Mouse (Mus musculus) liver, postnatal 0 days (tissue): ENCODE data around the gene Fundc2. TPM values are rescaled to one million over a fixed set of nuclear protein-coding genes. Genes with fewer than 3 reads are reported as not detected.
A peak's percentile ranks its signal among the peaks of the same experiment; 100 is the strongest.

Source experiments
- ATAC-seq: fragments of 200-750 bp; cut with Nextera tagmentation; 2 replicates; pipeline ENCODE4 v1.8.0; 2017; ENCODE audit warnings: mild to moderate bottlenecking, moderate library complexity
- DNase-seq: peaks from one replicate; pipeline ENCODE4 v3.0.0-alpha.2; 2016
- H3K27ac ChIP-seq: fragments of 300-500 bp; sonication (generic); 2 replicates; pipeline ENCODE4 v1.5.1; 2014; ENCODE audit warnings: antibody characterized with exemption, moderate library complexity, mild to moderate bottlenecking, low read depth
- H3K27me3 ChIP-seq: fragments of 300-500 bp; sonication (generic); 2 replicates; pipeline ENCODE4 v1.6.1; 2014; ENCODE audit warnings: low read length, control low read depth, mixed read lengths; ENCODE audit not compliant: insufficient read depth
- H3K36me3 ChIP-seq: fragments of 300-500 bp; sonication (generic); replicated peaks from 2 replicates; pipeline ENCODE4 v1.6.1; 2014; ENCODE audit warnings: mild to moderate bottlenecking, control low read depth, low read length, moderate library complexity, mixed read lengths; ENCODE audit not compliant: insufficient read depth
- H3K4me1 ChIP-seq: fragments of 300-500 bp; sonication (generic); 2 replicates; pipeline ENCODE4 v1.6.1; 2014; ENCODE audit warnings: antibody characterized with exemption, mild to moderate bottlenecking, control low read depth; ENCODE audit not compliant: insufficient read depth
- H3K4me2 ChIP-seq: fragments of 300-500 bp; sonication (generic); 2 replicates; pipeline ENCODE4 v1.6.1; 2014; ENCODE audit warnings: low read depth, mild to moderate bottlenecking, low read length, moderate library complexity, mixed read lengths
- H3K4me3 ChIP-seq: fragments of 300-500 bp; sonication (generic); 2 replicates; pipeline ENCODE4 v1.5.1; 2014; ENCODE audit warnings: low read depth, low read length
- H3K9ac ChIP-seq: fragments of 300-500 bp; sonication (generic); replicated peaks from 2 replicates; pipeline ENCODE4 v1.6.1; 2014; ENCODE audit warnings: mild to moderate bottlenecking, moderate library complexity
- H3K9me3 ChIP-seq: fragments of 300-500 bp; sonication (generic); 2 replicates; pipeline ENCODE4 v1.6.1; 2016; ENCODE audit warnings: mild to moderate bottlenecking, control low read depth, low read length, mixed read lengths
- CTCF ChIP-seq: sonication (generic); IDR thresholded peaks from 2 replicates; pipeline ENCODE4 v1.5.1; 2016; ENCODE audit warnings: antibody characterized with exemption, low read depth
- EP300 ChIP-seq: IDR thresholded peaks from 2 replicates; pipeline ENCODE4 v1.6.1; 2016; ENCODE audit warnings: antibody characterized with exemption, low read depth, mild to moderate bottlenecking
- WGBS: fragments of 180-500 bp; shearing (Covaris S2); extraction: QIAGEN DNeasy Blood & Tissue Kit; methylation state at CpG from one replicate; pipeline ENCODE4 v1.1.7; 2014; ENCODE audit not compliant: insufficient replicate concordance; 5-methylcytosine and 5-hydroxymethylcytosine counted together
- polyA plus RNA-seq: library from polyadenylated mRNA; unstranded; fragments of >200 nt; fragmentation: Nextera tagmentation; extraction: Ambion mirVana; gene quantifications from 2 replicates; pipeline ENCODE4 v1.2.1, GENCODE M21; 2015

The Fundc2 gene
- 25.8 and 26.4 TPM in 2 replicates for polyA plus RNA-seq

DNA sequence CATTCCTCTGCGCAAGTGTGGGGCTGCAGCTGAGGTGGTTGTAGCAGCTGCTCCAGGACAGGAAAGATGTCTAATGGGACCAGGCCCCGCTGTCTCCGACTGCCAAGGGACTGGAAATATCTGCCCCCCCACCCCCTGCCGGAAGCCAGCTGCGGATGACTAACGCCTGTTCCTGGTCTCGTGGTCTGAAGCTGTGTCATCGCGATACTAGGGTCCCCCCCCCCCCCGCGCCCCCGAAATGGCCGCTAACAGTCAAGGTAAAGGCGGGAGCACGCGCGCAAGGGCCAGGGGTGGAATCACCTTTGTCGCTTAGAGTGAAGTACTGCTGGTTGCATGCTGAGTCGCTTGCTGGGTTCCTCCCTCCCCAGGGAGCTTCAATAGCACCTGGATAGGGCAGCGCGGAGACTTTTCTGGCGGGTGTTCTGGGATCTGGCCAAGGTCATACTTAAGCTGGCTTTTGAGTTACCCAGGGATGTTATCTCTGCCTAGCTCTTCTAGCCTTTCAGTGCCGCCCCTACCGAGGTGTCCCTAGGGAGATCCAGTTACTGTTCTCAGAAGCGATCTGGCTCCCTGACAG lies at the start of gene Fundc2, which contains the start of gene F8:
Gene Fundc2, plus strand, starts transcription at position 205 of the 577 bp plus-strand sequence.
Gene F8, minus strand, starts transcription at position 421 of the 577 bp plus-strand sequence.
- peak within 1 kb of the TSS; percentile 76 for H3K9ac ChIP-seq
- 17% methylated on average over 21 of the region's 25 CpGs for WGBS
- no peaks in the 10 kb centered on the region for H3K36me3 ChIP-seq
- TF ChIP-seq CTCF (no peak), EP300 (peak; percentile 73; the same call in 1 of the 2 replicates)
- peak within 1 kb of the TSS; percentile 65 for H3K4me2 ChIP-seq
- H3K9me3 ChIP-seq: no peaks in the 10 kb centered on the region
- no peaks in the 10 kb centered on the region for H3K27me3 ChIP-seq
- ATAC-seq (peak; percentile 95), DNase-seq (peak; percentile 87)
- H3K4me3 ChIP-seq: peak within 1 kb of the TSS; percentile 61
- no peaks in the 10 kb centered on the region for H3K4me1 ChIP-seq
- peak within 1 kb of the TSS; percentile 87 for H3K27ac ChIP-seq

DNA sequence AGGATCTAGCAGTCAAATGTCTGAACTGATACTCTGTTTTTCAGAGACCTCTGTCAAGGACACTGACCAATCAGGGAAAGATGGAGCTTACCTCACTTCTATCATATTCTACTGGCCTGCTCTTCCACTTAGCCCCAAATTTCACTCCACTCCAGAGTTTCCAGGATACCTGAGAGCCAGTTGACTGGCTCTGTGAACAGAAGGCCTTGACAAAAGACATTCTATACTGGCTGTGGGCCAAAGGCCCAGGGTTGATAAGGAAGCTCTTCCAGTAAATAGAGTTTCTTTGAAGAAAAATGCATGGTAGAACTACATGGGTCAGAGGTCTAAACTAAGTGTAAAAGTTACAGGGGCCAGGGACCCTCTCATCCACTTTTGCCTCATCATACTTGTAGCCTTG lies 12.0 kb upstream of the Fundc2 start:
- no peak overlapping the region for H3K9ac ChIP-seq
- ATAC-seq (no peak), DNase-seq (no peak)
- no peak overlapping the region for H3K4me2 ChIP-seq
- H3K4me3 ChIP-seq: no peak overlapping the region
- H3K27me3 ChIP-seq: no peaks in the 10 kb centered on the region
- no peaks in the 10 kb centered on the region for H3K9me3 ChIP-seq
- no peak for TF ChIP-seq CTCF
- no peak for TF ChIP-seq EP300
- no peaks in the 10 kb centered on the region for H3K36me3 ChIP-seq
- H3K4me1 ChIP-seq: no peaks in the 10 kb centered on the region
- H3K27ac ChIP-seq: no peak overlapping the region

DNA sequence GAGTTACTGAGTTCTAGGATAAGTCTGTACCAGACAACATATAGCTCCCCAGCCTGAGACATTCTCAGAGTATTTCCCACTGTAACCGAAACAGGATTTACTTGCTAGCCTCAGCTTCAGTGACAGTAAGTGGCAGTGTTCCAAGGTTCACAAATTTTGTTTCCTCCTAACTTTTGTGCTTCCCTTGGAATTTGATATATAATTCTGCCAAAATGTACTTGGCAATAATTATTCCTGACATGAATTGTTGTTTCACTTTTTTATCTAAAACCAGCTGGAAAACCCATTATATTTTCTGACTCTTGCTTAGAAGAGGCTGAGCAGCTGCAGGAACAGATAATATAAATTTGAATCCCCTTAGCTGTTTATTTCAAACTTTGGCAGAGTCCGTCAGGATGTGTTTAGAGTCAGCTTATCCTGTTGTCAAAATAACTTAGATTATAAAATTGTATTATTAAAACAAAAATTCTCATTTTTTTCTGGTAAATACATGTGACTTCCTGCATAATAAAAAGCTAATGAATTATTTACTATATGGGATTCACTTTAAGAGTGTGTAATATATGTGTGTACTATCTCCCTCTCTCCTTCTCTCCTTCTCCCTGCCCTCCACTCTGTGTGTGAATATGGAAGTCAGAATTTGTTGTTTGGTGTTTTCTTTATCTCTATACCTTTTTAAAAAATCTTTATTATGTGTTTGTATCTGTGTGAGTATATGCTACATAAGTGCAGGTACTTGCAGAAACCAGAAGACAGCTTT lies 9.4 kb upstream of the Fundc2 start:
- no peaks in the 10 kb centered on the region for H3K36me3 ChIP-seq
- no peaks in the 10 kb centered on the region for H3K4me1 ChIP-seq
- DNase-seq: no peak
- no peak for ATAC-seq
- 61% methylated on average over 2 of the region's 2 CpGs for WGBS
- H3K9ac ChIP-seq: no peak overlapping the region
- TF ChIP-seq EP300 (no peak), CTCF (no peak)
- no peak overlapping the region for H3K27ac ChIP-seq
- H3K27me3 ChIP-seq: no peaks in the 10 kb centered on the region
- H3K9me3 ChIP-seq: no peaks in the 10 kb centered on the region
- no peak overlapping the region for H3K4me3 ChIP-seq
- no peak overlapping the region for H3K4me2 ChIP-seq

DNA sequence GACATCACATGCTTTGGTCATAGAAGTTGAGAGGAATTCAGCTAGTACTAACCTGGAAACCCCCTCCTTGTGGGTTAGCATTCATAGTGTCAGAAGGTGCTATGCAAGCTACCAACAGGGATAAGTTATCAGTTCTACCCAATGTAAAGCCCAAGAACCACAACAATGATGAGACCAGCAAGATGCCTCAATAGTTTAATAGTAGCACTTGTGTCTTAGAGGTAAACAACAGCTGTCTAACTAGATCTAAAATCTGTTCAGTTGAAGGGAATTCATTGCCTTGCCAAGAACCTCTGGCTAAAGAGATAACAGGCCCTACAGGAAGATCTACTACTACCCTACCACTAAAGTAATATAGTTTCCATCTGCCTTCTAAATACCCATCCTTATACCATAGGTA lies 5.4 kb upstream of the Fundc2 start:
- H3K27me3 ChIP-seq: no peaks in the 10 kb centered on the region
- DNase-seq: no peak
- H3K36me3 ChIP-seq: no peaks in the 10 kb centered on the region
- TF ChIP-seq EP300 (peak; percentile 78), CTCF (no peak)
- H3K4me2 ChIP-seq: no peak overlapping the region
- no peak overlapping the region for H3K9ac ChIP-seq
- H3K9me3 ChIP-seq: no peaks in the 10 kb centered on the region
- no peaks in the 10 kb centered on the region for H3K4me1 ChIP-seq
- H3K27ac ChIP-seq: no peak overlapping the region
- H3K4me3 ChIP-seq: no peak overlapping the region
- ATAC-seq: peak; percentile 64

DNA sequence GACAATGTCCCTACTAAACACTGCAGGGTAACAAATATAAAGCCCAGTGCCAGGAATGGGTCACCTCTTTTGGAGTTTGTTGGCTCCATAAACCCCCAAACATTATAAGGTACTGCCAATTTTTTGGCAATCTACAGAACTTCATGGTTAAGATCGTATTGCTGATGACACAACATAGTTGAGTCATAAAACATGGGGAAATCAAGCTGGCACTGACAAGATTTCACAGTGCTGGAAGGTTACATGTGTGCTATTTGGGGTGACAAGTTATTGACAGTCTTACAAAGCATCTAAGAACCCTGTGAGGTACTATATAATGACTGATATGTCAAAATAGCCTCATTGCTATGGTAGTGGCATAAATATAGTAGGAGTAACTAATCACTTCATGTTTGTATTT lies 1.0 kb upstream of the Fundc2 start:
- no peak overlapping the region for H3K27ac ChIP-seq
- no peaks in the 10 kb centered on the region for H3K27me3 ChIP-seq
- H3K9me3 ChIP-seq: no peaks in the 10 kb centered on the region
- H3K4me1 ChIP-seq: no peaks in the 10 kb centered on the region
- ATAC-seq: no peak
- H3K4me3 ChIP-seq: no peak overlapping the region
- TF ChIP-seq CTCF: no peak
- TF ChIP-seq EP300: no peak
- DNase-seq: no peak
- no peak overlapping the region for H3K9ac ChIP-seq
- peak overlapping the region; percentile 65; the same call in 1 of the 2 replicates for H3K4me2 ChIP-seq
- H3K36me3 ChIP-seq: no peaks in the 10 kb centered on the region
- WGBS: 62% methylated on average over 1 of the region's 1 CpGs

DNA sequence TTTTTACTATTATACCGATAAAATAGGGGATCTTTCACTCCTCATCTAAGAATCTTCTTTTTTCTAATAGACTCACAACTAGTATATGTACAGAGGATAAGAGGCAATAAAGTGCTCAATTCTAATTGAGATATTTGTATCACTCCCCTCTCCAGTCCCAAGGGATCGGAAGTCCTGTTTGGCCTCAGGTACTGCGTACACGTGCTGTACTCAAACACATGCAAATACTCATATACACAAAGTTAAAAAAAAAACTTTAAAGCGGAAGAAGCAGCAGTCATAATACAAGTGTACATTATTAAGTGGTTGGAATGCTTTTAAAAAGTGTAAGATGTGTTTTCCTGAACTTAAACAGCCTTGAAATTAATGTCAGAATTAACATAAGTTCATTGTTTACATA lies 500 bp upstream of the Fundc2 start:
- Histone ChIP-seq H3K4me2 (peak overlapping the region; percentile 65), H3K27me3 (no peaks in the 10 kb centered on the region), H3K36me3 (no peaks in the 10 kb centered on the region), H3K4me1 (no peaks in the 10 kb centered on the region), H3K4me3 (peak overlapping the region; percentile 61), H3K27ac (peak overlapping the region; percentile 87), H3K9ac (no peak overlapping the region; the same call in 1 of the 2 replicates), H3K9me3 (no peaks in the 10 kb centered on the region)
- WGBS: 69% methylated on average over 5 of the region's 5 CpGs
- DNase-seq (no peak), ATAC-seq (no peak)
- no peak for TF ChIP-seq EP300
